Mouse (Mus musculus) heart, postnatal 36 days (tissue): ENCODE results near the gene Ret. TPM values are rescaled to one million over a fixed set of nuclear protein-coding genes. Genes with fewer than 3 reads are reported as not detected.

Source experiments
- DNase-seq, 2 experiments: peaks; one replicate each; pipeline ENCODE4 v3.0.0; 2021 to 2022
- intact Hi-C: fragments of 180-260 bp; cut with DNase I; formaldehyde crosslinking; loops from one replicate; pipeline ENCODE4 v1.15.1; 2025
- total RNA-seq, 2 experiments: library from RNA; stranded (reverse); gene quantifications; 2 replicates each; pipeline ENCODE4 v1.2.3; 2021

Ret gene
- total RNA-seq, 2 experiments from 2014 or later = 3.3 to 5.8 TPM

- peak; percentile 72 to 77 for DNase-seq
- intact Hi-C loops = loop anchor here (1.0 to 10.0 kb wide), 3 partner anchors 200 to 335 kb away; partner anchors contain the start of gene Bms1
Observed at GRCm38 (mm10) chr6:118179316-118180084, 18.0 kb downstream of the Ret start.

GRCm38 (mm10) chr6:118173975-118174328 is 23.6 kb downstream of the Ret start:
- intact Hi-C loops = loop anchor here (10.0 kb wide), 1 partner anchor 341 kb away; no protein-coding TSS in a partner anchor
- no peak for DNase-seq

- intact Hi-C loops = loop anchor here (10.0 kb wide), 1 partner anchor 341 kb away; no protein-coding TSS in a partner anchor
- no peak for DNase-seq
Observed at GRCm38 (mm10) chr6:118173251-118173974, 24.1 kb downstream of the Ret start.

GRCm38 (mm10) chr6:118171386-118171785 is 26.1 kb downstream of the Ret start:
- no peak for DNase-seq
- intact Hi-C loops = loop anchor here (10.0 kb wide), 1 partner anchor 343 kb away; no protein-coding TSS in a partner anchor

GRCm38 (mm10) chr6:118168106-118168505 is 29.4 kb downstream of the Ret start:
- intact Hi-C loops = no loop called here
- no peak for DNase-seq

- intact Hi-C loops = no loop called here
- no peak for DNase-seq
Observed at GRCm38 (mm10) chr6:118167013-118167412, 30.5 kb downstream of the Ret start.

GRCm38 (mm10) chr6:118165516-118165915 is 32.0 kb downstream of the Ret start:
- intact Hi-C loops = no loop called here
- DNase-seq = no peak

- intact Hi-C loops = no loop called here
- DNase-seq = no peak
Observed at GRCm38 (mm10) chr6:118164691-118165090, 32.8 kb downstream of the Ret start.

- no peak for DNase-seq
- intact Hi-C loops = no loop called here
Observed at GRCm38 (mm10) chr6:118163086-118163485, 34.4 kb downstream of the Ret start.

- no peak for DNase-seq
- intact Hi-C loops = no loop called here
Observed at GRCm38 (mm10) chr6:118162457-118163082, 34.9 kb downstream of the Ret start.

GRCm38 (mm10) chr6:118153091-118153490 is 44.4 kb downstream of the Ret start:
- intact Hi-C loops = no loop called here
- DNase-seq = no peak

GRCm38 (mm10) chr6:118150988-118151387 is 46.5 kb downstream of the Ret start:
- no peak for DNase-seq
- intact Hi-C loops = no loop called here

GRCm38 (mm10) chr6:118150538-118150937 is 47.0 kb downstream of the Ret start:
- intact Hi-C loops = no loop called here
- DNase-seq = no peak

GRCm38 (mm10) chr6:118150128-118150527 is 47.4 kb downstream of the Ret start:
- DNase-seq = no peak
- intact Hi-C loops = no loop called here

- intact Hi-C loops = no loop called here
- DNase-seq = no peak
Observed at GRCm38 (mm10) chr6:118140961-118141360, 56.6 kb downstream of the Ret start.

GRCm38 (mm10) chr6:118138731-118139709 is 58.5 kb downstream of the Ret start, which contains the start of gene Csgalnact2:
Gene Csgalnact2 (minus strand): TSS chr6:118139140.
- DNase-seq = peak; percentile 97 to 98
- intact Hi-C loops = loop anchor here (10.0 kb wide), 1 partner anchor 1514 kb away; the partner anchor contains the start of gene Zfp422

GRCm38 (mm10) chr6:118137148-118137547 is 60.4 kb downstream of the Ret start:
- intact Hi-C loops = loop anchor here (10.0 kb wide), 1 partner anchor 1512 kb away; the partner anchor contains the start of gene Zfp422
- DNase-seq = no peak

GRCm38 (mm10) chr6:118134461-118134860 is 63.1 kb downstream of the Ret start:
- intact Hi-C loops = loop anchor here (10.0 kb wide), 1 partner anchor 1510 kb away; the partner anchor contains the start of gene Zfp422
- DNase-seq = no peak

GRCm38 (mm10) chr6:118130022-118130421 is 67.5 kb downstream of the Ret start:
- no peak for DNase-seq
- intact Hi-C loops = loop anchor here (10.0 kb wide), 1 partner anchor 1505 kb away; the partner anchor contains the start of gene Zfp422
